In genomic region chr9:45944506-45945400, GRCm38 (mm10) we compare ENCODE assay signal across 12 mouse cellular contexts. TPM values are rescaled to one million over a fixed set of nuclear protein-coding genes. Genes with fewer than 3 reads are reported as not detected.
A peak's percentile ranks its signal among the peaks of the same experiment; 100 is the strongest.
DNase-seq lines count a peak whose midpoint lies in the region; ATAC-seq and TF ChIP-seq lines count a peak whose summit lies in the region.
"Had no signal": no experiment of that assay in that cellular context is flagged by ENCODE, and none has a peak within 500 bp of the region (broad histone marks: within the 10 kb centered on the region; RNA-seq: fewer than 3 reads in every experiment).

No protein-coding gene starts in this region.

- H3K27ac ChIP-seq in liver, embryonic 13.5 days: peak overlapping the region; percentile 70; the same call in 1 of the 2 replicates
- no peak overlapping the region for H3K27ac ChIP-seq in liver, embryonic 11.5 days (ENCODE audit: low read depth, low read length)
- H3K27ac ChIP-seq in small intestine, adult 2 months (ENCODE audit: insufficient read depth, low read depth, low read length): peak overlapping the region; percentile 32
- no peak overlapping the region for H3K27ac ChIP-seq in midbrain, embryonic 15.5 days
- H3K27ac ChIP-seq in forebrain, embryonic 15.5 days (replicated peaks): no peak overlapping the region
- no peak overlapping the region for H3K27ac ChIP-seq in left cerebral cortex, adult 2 months
- H3K27ac ChIP-seq: hindbrain, embryonic 10.5 days; kidney, postnatal 0 days; neural tube, embryonic 13.5 days had no signal

- no peak overlapping the region for H3K4me3 ChIP-seq in liver, embryonic 13.5 days (replicated peaks)
- H3K4me3 ChIP-seq in liver, embryonic 11.5 days (ENCODE audit: low read depth, low read length): no peak overlapping the region
- H3K4me3 ChIP-seq in small intestine, adult 2 months (ENCODE audit: low read depth, low read length): no peak overlapping the region
- H3K4me3 ChIP-seq in midbrain, embryonic 15.5 days: no peak overlapping the region
- no peak overlapping the region for H3K4me3 ChIP-seq in forebrain, embryonic 15.5 days
- H3K4me3 ChIP-seq in left cerebral cortex, adult 2 months: no peak overlapping the region
- H3K4me3 ChIP-seq: hindbrain, embryonic 10.5 days; neural tube, embryonic 13.5 days had no signal

- TF ChIP-seq CTCF in small intestine, adult 2 months (IDR thresholded peaks at IDR 0.05; ENCODE audit: extremely low read depth, insufficient read length, insufficient replicate concordance, low read depth, low read length): no peak
- no peak for TF ChIP-seq CTCF in left cerebral cortex, adult 2 months (IDR thresholded peaks at IDR 0.05)

- H3K9me3 ChIP-seq in liver, embryonic 13.5 days (replicated peaks): 0 out of 2 replicates have a peak, but pooled peaks cover 6% of the 10 kb centered on the region
- no peaks in the 10 kb centered on the region for H3K9me3 ChIP-seq in liver, embryonic 11.5 days (ENCODE audit: control insufficient read depth, low read length)
- no peaks in the 10 kb centered on the region for H3K9me3 ChIP-seq in midbrain, embryonic 15.5 days
- H3K9me3 ChIP-seq in forebrain, embryonic 15.5 days: no peaks in the 10 kb centered on the region
- H3K9me3 ChIP-seq: hindbrain, embryonic 10.5 days; neural tube, embryonic 13.5 days had no signal

- ATAC-seq in liver, embryonic 13.5 days (ENCODE audit: low read depth): no peak
- ATAC-seq in liver, embryonic 11.5 days (replicated peaks; ENCODE audit: low FRiP score): no peak
- no peak for ATAC-seq in midbrain, embryonic 15.5 days (replicated peaks)
- ATAC-seq in forebrain, embryonic 15.5 days (replicated peaks): no peak

- WGBS in liver, embryonic 13.5 days (ENCODE audit: insufficient replicate concordance): 51% methylated on average over 13 of the region's 13 CpGs
- 59% methylated on average over 13 of the region's 13 CpGs for WGBS in liver, embryonic 11.5 days
- 81% methylated on average over 13 of the region's 13 CpGs for WGBS in small intestine, adult 2 months
- 90% methylated on average over 13 of the region's 13 CpGs for WGBS in midbrain, embryonic 15.5 days
- WGBS in forebrain, embryonic 15.5 days: 88% methylated on average over 13 of the region's 13 CpGs

- no peak overlapping the region for H3K4me2 ChIP-seq in liver, embryonic 13.5 days
- H3K4me2 ChIP-seq in liver, embryonic 11.5 days: no peak overlapping the region
- no peak overlapping the region for H3K4me2 ChIP-seq in midbrain, embryonic 15.5 days
- no peak overlapping the region for H3K4me2 ChIP-seq in forebrain, embryonic 15.5 days (replicated peaks)
- H3K4me2 ChIP-seq: neural tube, embryonic 13.5 days had no signal

- no peak overlapping the region; the same call in 1 of the 2 replicates for H3K9ac ChIP-seq in liver, embryonic 13.5 days
- no peak overlapping the region for H3K9ac ChIP-seq in liver, embryonic 11.5 days (ENCODE audit: low read depth, low read length)
- no peak overlapping the region for H3K9ac ChIP-seq in midbrain, embryonic 15.5 days
- no peak overlapping the region for H3K9ac ChIP-seq in forebrain, embryonic 15.5 days (replicated peaks)
- H3K9ac ChIP-seq: neural tube, embryonic 13.5 days had no signal

- no peak for DNase-seq in liver, embryonic 13.5 days
- no peak for DNase-seq in liver, embryonic 11.5 days (ENCODE audit: low spot score)
- DNase-seq in cerebellum, postnatal 36 days: peak; percentile 47 to 52
- DNase-seq in thymus, postnatal 4 days: peak; percentile 74
- DNase-seq in left cerebral cortex, adult 2 months (ENCODE audit: extremely low spot score in 1 of 2, low spot score in 2 of 2): no peak
- DNase-seq: adrenal gland, adult 2 months had no signal

- H3K4me1 ChIP-seq in liver, embryonic 13.5 days (replicated peaks): peaks cover 52% of the 10 kb centered on the region
- H3K4me1 ChIP-seq in liver, embryonic 11.5 days (replicated peaks; ENCODE audit: control insufficient read depth, insufficient read depth, low read length): peaks cover 32% of the 10 kb centered on the region
- H3K4me1 ChIP-seq in small intestine, adult 2 months (ENCODE audit: control insufficient read depth, insufficient read depth, insufficient read length, low read length): peaks cover 4% of the 10 kb centered on the region; the same call in 1 of the 2 replicates
- H3K4me1 ChIP-seq in midbrain, embryonic 15.5 days: no peaks in the 10 kb centered on the region
- H3K4me1 ChIP-seq in forebrain, embryonic 15.5 days: no peaks in the 10 kb centered on the region
- H3K4me1 ChIP-seq: neural tube, embryonic 13.5 days had no signal

- TF ChIP-seq POLR2A in small intestine, adult 2 months (IDR thresholded peaks at IDR 0.05; ENCODE audit: low read depth, low read length): no peak

- H3K36me3 ChIP-seq in liver, embryonic 13.5 days: peaks cover 95% of the 10 kb centered on the region
- peaks cover 37% of the 10 kb centered on the region for H3K36me3 ChIP-seq in liver, embryonic 11.5 days (ENCODE audit: control insufficient read depth, insufficient read depth, low read length)
- peaks cover 83% of the 10 kb centered on the region for H3K36me3 ChIP-seq in small intestine, adult 2 months (ENCODE audit: control insufficient read depth, insufficient read depth, low read length)
- peaks cover 39% of the 10 kb centered on the region for H3K36me3 ChIP-seq in midbrain, embryonic 15.5 days (replicated peaks)
- H3K36me3 ChIP-seq in forebrain, embryonic 15.5 days: peaks cover 56% of the 10 kb centered on the region

- intact Hi-C loops in left cerebral cortex, adult 2 months (cut with DNase I): no loop called here

- H3K27me3 ChIP-seq in liver, embryonic 13.5 days: no peaks in the 10 kb centered on the region
- H3K27me3 ChIP-seq in liver, embryonic 11.5 days (replicated peaks; ENCODE audit: control insufficient read depth, insufficient read depth, low read length): no peaks in the 10 kb centered on the region
- H3K27me3 ChIP-seq in small intestine, adult 2 months (ENCODE audit: control insufficient read depth, insufficient read depth, low read length): no peaks in the 10 kb centered on the region
- no peaks in the 10 kb centered on the region for H3K27me3 ChIP-seq in midbrain, embryonic 15.5 days (replicated peaks)
- H3K27me3 ChIP-seq in forebrain, embryonic 15.5 days: no peaks in the 10 kb centered on the region
- H3K27me3 ChIP-seq: neural tube, embryonic 13.5 days had no signal

RNA-seq across cellular contexts. Expression of gene Tagln, which starts 8.9 kb away (rescaled TPM):
- polyA plus RNA-seq in liver, embryonic 13.5 days (2015; fragmentation: Nextera tagmentation; extraction: Ambion mirVana): 7.5 and 8.0 TPM in 2 replicates
- polyA plus RNA-seq in liver, embryonic 11.5 days (2014; fragmentation: Nextera tagmentation; extraction: Ambion mirVana): 17.9 and 24.1 TPM in 2 replicates
- polyA plus RNA-seq in small intestine, adult 2 months (2012; rRNA removed): 323 and 328 TPM in 2 replicates
- 5.3 and 5.7 TPM in 2 replicates for polyA plus RNA-seq in midbrain, embryonic 15.5 days (2015; fragmentation: Nextera tagmentation; extraction: Ambion mirVana)
- polyA plus RNA-seq in forebrain, embryonic 15.5 days (2015; fragmentation: Nextera tagmentation; extraction: Ambion mirVana): 2.6 and 2.8 TPM in 2 replicates
- 10 to 100 TPM in 1 of 2 experiments, 1 to 10 TPM in 1; 9.6 to 11.8 TPM for total RNA-seq in left cerebral cortex, adult 2 months (2021)

RNA-seq across cellular contexts. Expression of gene Sidt2, which starts 10.3 kb away (rescaled TPM):
- polyA plus RNA-seq in liver, embryonic 13.5 days (2015; fragmentation: Nextera tagmentation; extraction: Ambion mirVana): 17.7 and 19.6 TPM in 2 replicates
- polyA plus RNA-seq in liver, embryonic 11.5 days (2014; fragmentation: Nextera tagmentation; extraction: Ambion mirVana): 34.1 and 36.2 TPM in 2 replicates
- 337 and 348 TPM in 2 replicates for polyA plus RNA-seq in small intestine, adult 2 months (2012; rRNA removed)
- 51.9 and 52.8 TPM in 2 replicates for polyA plus RNA-seq in midbrain, embryonic 15.5 days (2015; fragmentation: Nextera tagmentation; extraction: Ambion mirVana)
- polyA plus RNA-seq in forebrain, embryonic 15.5 days (2015; fragmentation: Nextera tagmentation; extraction: Ambion mirVana): 37.2 and 37.6 TPM in 2 replicates
- 10 to 100 TPM; 86.7 to 86.9 TPM for total RNA-seq in left cerebral cortex, adult 2 months (2021)

RNA-seq across cellular contexts. Expression of gene Rnf214, which starts 38.0 kb away (rescaled TPM):
- polyA plus RNA-seq in liver, embryonic 13.5 days (2015; fragmentation: Nextera tagmentation; extraction: Ambion mirVana): 13.3 and 17.0 TPM in 2 replicates
- polyA plus RNA-seq in liver, embryonic 11.5 days (2014; fragmentation: Nextera tagmentation; extraction: Ambion mirVana): 33.7 and 37.3 TPM in 2 replicates
- polyA plus RNA-seq in small intestine, adult 2 months (2012; rRNA removed): 4.8 and 11.4 TPM in 2 replicates
- polyA plus RNA-seq in midbrain, embryonic 15.5 days (2015; fragmentation: Nextera tagmentation; extraction: Ambion mirVana): 106 and 112 TPM in 2 replicates
- 96.5 and 96.9 TPM in 2 replicates for polyA plus RNA-seq in forebrain, embryonic 15.5 days (2015; fragmentation: Nextera tagmentation; extraction: Ambion mirVana)
- total RNA-seq in left cerebral cortex, adult 2 months (2021): 10 to 100 TPM; 83.1 to 84.3 TPM

RNA-seq across cellular contexts. Expression of gene Pcsk7, which starts 38.5 kb away (rescaled TPM):
- polyA plus RNA-seq in liver, embryonic 13.5 days (2015; fragmentation: Nextera tagmentation; extraction: Ambion mirVana): 7.4 and 7.7 TPM in 2 replicates
- 12.2 and 13.6 TPM in 2 replicates for polyA plus RNA-seq in liver, embryonic 11.5 days (2014; fragmentation: Nextera tagmentation; extraction: Ambion mirVana)
- 14.2 and 38.9 TPM in 2 replicates for polyA plus RNA-seq in small intestine, adult 2 months (2012; rRNA removed)
- polyA plus RNA-seq in midbrain, embryonic 15.5 days (2015; fragmentation: Nextera tagmentation; extraction: Ambion mirVana): 26.0 and 27.5 TPM in 2 replicates
- 25.6 and 26.7 TPM in 2 replicates for polyA plus RNA-seq in forebrain, embryonic 15.5 days (2015; fragmentation: Nextera tagmentation; extraction: Ambion mirVana)
- 10 to 100 TPM; 26.2 to 30.7 TPM for total RNA-seq in left cerebral cortex, adult 2 months (2021)

Comparison
In these comparisons a context has a peak if more than half of its experiments do, and no peak if none do; other contexts are left out.
1. H3K27ac ChIP-seq: peak in liver, embryonic 13.5 days (single experiment) and small intestine, adult 2 months (single experiment); none in liver, embryonic 11.5 days (single experiment), midbrain, embryonic 15.5 days (single experiment), forebrain, embryonic 15.5 days (single experiment) and left cerebral cortex, adult 2 months (single experiment).
2. DNase-seq: peak in cerebellum, postnatal 36 days (2 of 2) and thymus, postnatal 4 days (single experiment); none in liver, embryonic 13.5 days (single experiment), liver, embryonic 11.5 days (single experiment) and left cerebral cortex, adult 2 months (0 of 2).
3. RNA of gene Tagln, which starts 8.9 kb away (polyA plus RNA-seq): 323 to 328 TPM in small intestine, adult 2 months; 17.9 to 24.1 TPM in liver, embryonic 11.5 days, 7.5 to 8.0 TPM in liver, embryonic 13.5 days, 5.3 to 5.7 TPM in midbrain, embryonic 15.5 days and 2.6 to 2.8 TPM in forebrain, embryonic 15.5 days; every median in the first group is over 10 times any median in the second.